Mouse (Mus musculus) c-Kit-positive CD71-positive TER-119-positive erythroid progenitor cells, embryonic 14.5 days (primary cell): Measurements from ENCODE around the gene Thbs2.

Experiments
- DNase-seq: peaks from one replicate; pipeline ENCODE4 v3.0.0-alpha.2; 2013; ENCODE audit warnings: low spot score

The Thbs2 gene

GRCm38 (mm10) chr17:14693994-14694374 lies at the start of gene Thbs2:
Gene Thbs2, minus strand, starts transcription at chr17:14694235.
- DNase-seq: no peak

GRCm38 (mm10) chr17:14735493-14736004 lies 41.5 kb upstream of the Thbs2 start:
- no peak for DNase-seq

GRCm38 (mm10) chr17:14734380-14734779 lies 40.3 kb upstream of the Thbs2 start:
- no peak for DNase-seq

GRCm38 (mm10) chr17:14733941-14734340 lies 39.9 kb upstream of the Thbs2 start:
- no peak for DNase-seq

GRCm38 (mm10) chr17:14733027-14733426 lies 39.0 kb upstream of the Thbs2 start:
- DNase-seq: no peak

- no peak for DNase-seq
These were observed 36.6 kb upstream of the Thbs2 start for GRCm38 (mm10) chr17:14730629-14731028.

- no peak for DNase-seq
These were observed 33.4 kb upstream of the Thbs2 start for GRCm38 (mm10) chr17:14727481-14727880.

- DNase-seq: no peak
These were observed 30.8 kb upstream of the Thbs2 start for GRCm38 (mm10) chr17:14724786-14725185.

- no peak for DNase-seq
These were observed 27.3 kb upstream of the Thbs2 start for GRCm38 (mm10) chr17:14721325-14721724.

- no peak for DNase-seq
These were observed 26.9 kb upstream of the Thbs2 start for GRCm38 (mm10) chr17:14720912-14721311.

- no peak for DNase-seq
These were observed 26.2 kb upstream of the Thbs2 start for GRCm38 (mm10) chr17:14720227-14720626.

- no peak for DNase-seq
These were observed 24.8 kb upstream of the Thbs2 start for GRCm38 (mm10) chr17:14718801-14719200.

- DNase-seq: no peak
These were observed 20.7 kb upstream of the Thbs2 start for GRCm38 (mm10) chr17:14714782-14715181.

GRCm38 (mm10) chr17:14714374-14714773 lies 20.3 kb upstream of the Thbs2 start:
- no peak for DNase-seq

GRCm38 (mm10) chr17:14711784-14712183 lies 17.7 kb upstream of the Thbs2 start:
- no peak for DNase-seq

- no peak for DNase-seq
These were observed 17.0 kb upstream of the Thbs2 start for GRCm38 (mm10) chr17:14711032-14711431.

- no peak for DNase-seq
These were observed 12.0 kb upstream of the Thbs2 start for GRCm38 (mm10) chr17:14706066-14706465.

GRCm38 (mm10) chr17:14705466-14705865 lies 11.4 kb upstream of the Thbs2 start:
- DNase-seq: no peak

- no peak for DNase-seq
These were observed 9.7 kb upstream of the Thbs2 start for GRCm38 (mm10) chr17:14703771-14704170.

GRCm38 (mm10) chr17:14703268-14703667 lies 9.2 kb upstream of the Thbs2 start:
- no peak for DNase-seq

- no peak for DNase-seq
These were observed 8.7 kb upstream of the Thbs2 start for GRCm38 (mm10) chr17:14702701-14703100.

- no peak for DNase-seq
These were observed 7.9 kb upstream of the Thbs2 start for GRCm38 (mm10) chr17:14701891-14702290.

- no peak for DNase-seq
These were observed 6.2 kb upstream of the Thbs2 start for GRCm38 (mm10) chr17:14700204-14700603.

GRCm38 (mm10) chr17:14698188-14698587 lies 4.2 kb upstream of the Thbs2 start:
- no peak for DNase-seq

- DNase-seq: no peak
These were observed 3.1 kb upstream of the Thbs2 start for GRCm38 (mm10) chr17:14697096-14697495.
